8 mouse cellular contexts compared by ENCODE assay signal in the genomic region with DNA sequence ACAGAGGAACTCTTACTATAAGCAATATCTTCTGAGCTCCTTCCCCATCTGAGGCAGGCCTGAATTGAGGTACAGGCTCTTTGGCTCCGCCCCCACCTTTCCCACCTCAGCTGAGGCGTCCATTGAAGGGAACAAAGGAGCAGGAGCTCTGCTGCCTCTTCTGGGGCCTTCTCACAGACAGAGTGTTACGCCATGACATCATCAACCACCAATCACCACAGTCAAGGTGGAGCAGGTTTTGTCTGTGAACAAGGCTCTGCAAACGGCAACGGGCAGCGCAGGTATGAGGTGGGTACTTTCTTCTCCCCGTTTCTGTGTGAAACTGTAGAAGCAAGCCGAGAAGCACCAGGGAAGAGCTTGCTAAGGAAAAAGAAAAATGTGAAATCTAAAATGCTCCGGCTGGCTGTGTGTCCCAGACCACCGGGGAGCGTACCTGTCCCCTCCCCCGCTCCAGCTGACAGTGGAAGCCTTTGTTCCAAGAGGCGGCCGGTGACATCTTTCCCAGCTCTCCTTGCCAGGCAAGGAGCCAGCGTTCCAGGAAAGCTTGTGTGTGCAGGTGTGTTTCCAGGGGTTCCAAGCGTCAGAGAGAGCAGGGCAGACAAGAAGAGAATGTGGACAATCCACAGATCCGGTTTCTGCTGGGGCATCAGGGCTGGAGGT.
DNase-seq lines count a peak whose midpoint lies in the region; ATAC-seq lines count a peak whose summit lies in the region.

No protein-coding gene starts in this region.

- H3K4me1 ChIP-seq in heart, embryonic 11.5 days (ENCODE audit: control insufficient read depth, insufficient read depth, low read length): peaks cover 60% of the 10 kb centered on the region
- H3K4me1 ChIP-seq in liver, embryonic 12.5 days: peaks cover 83% of the 10 kb centered on the region

- WGBS in heart, embryonic 11.5 days (ENCODE audit: insufficient replicate concordance): 43% methylated on average over 17 of the region's 17 CpGs
- WGBS in liver, embryonic 12.5 days (ENCODE audit: insufficient replicate concordance): 80% methylated on average over 17 of the region's 17 CpGs

- no peaks in the 10 kb centered on the region for H3K36me3 ChIP-seq in heart, embryonic 11.5 days (ENCODE audit: control insufficient read depth, insufficient read depth, low read length)
- peaks cover 26% of the 10 kb centered on the region for H3K36me3 ChIP-seq in liver, embryonic 12.5 days
- H3K36me3 ChIP-seq in splenic B cell, adult 2 months (ENCODE audit: control insufficient read depth, insufficient read depth, low read length, poor library complexity, severe bottlenecking): no peaks in the 10 kb centered on the region

- H3K27ac ChIP-seq in heart, embryonic 11.5 days (ENCODE audit: low read depth, low read length): peak overlapping the region; percentile 41; the same call in 1 of the 2 replicates
- H3K27ac ChIP-seq in liver, embryonic 12.5 days: 0 out of 2 replicates have a peak overlapping the region, but pooled peaks have one; percentile 7

- peak overlapping the region; percentile 14 for H3K4me2 ChIP-seq in heart, embryonic 11.5 days
- H3K4me2 ChIP-seq in liver, embryonic 12.5 days: no peak overlapping the region

- peak overlapping the region; percentile 52 for H3K9ac ChIP-seq in heart, embryonic 11.5 days (ENCODE audit: low read depth, low read length)
- no peak overlapping the region for H3K9ac ChIP-seq in liver, embryonic 12.5 days

- no peaks in the 10 kb centered on the region for H3K27me3 ChIP-seq in heart, embryonic 11.5 days (ENCODE audit: control insufficient read depth, insufficient read depth, low read length)
- no peaks in the 10 kb centered on the region for H3K27me3 ChIP-seq in liver, embryonic 12.5 days (replicated peaks)
- H3K27me3 ChIP-seq in splenic B cell, adult 2 months (ENCODE audit: control insufficient read depth, insufficient read depth, low read length, poor library complexity, severe bottlenecking): no peaks in the 10 kb centered on the region

- ATAC-seq in heart, embryonic 11.5 days (replicated peaks; ENCODE audit: insufficient number of reproducible peaks, low FRiP score, low TSS enrichment): no peak
- ATAC-seq in liver, embryonic 12.5 days: no peak
- no peak for ATAC-seq in monocyte, adult 5-6 weeks (replicated peaks; ENCODE audit: insufficient number of reproducible peaks, low FRiP score, low TSS enrichment, poor library complexity, severe bottlenecking)

- H3K4me3 ChIP-seq in heart, embryonic 11.5 days (ENCODE audit: low read depth, low read length): no peak overlapping the region
- H3K4me3 ChIP-seq in liver, embryonic 12.5 days: no peak overlapping the region

- H3K9me3 ChIP-seq in heart, embryonic 11.5 days (replicated peaks; ENCODE audit: control insufficient read depth, low read length): no peaks in the 10 kb centered on the region
- H3K9me3 ChIP-seq in liver, embryonic 12.5 days (replicated peaks): no peaks in the 10 kb centered on the region

- intact Hi-C loops in heart, postnatal 36 days (cut with DNase I): loop anchor here (5.0 kb wide), 1 partner anchor 43 kb away; no protein-coding TSS in a partner anchor

- DNase-seq in heart, postnatal 36 days: no peak
- DNase-seq in cerebellum, adult 9-10 months: peak; percentile 57
- DNase-seq in induced T-regulatory cell, adult 2 months (ENCODE audit: low read depth): peak; percentile 18
- peak; percentile 50 for DNase-seq in splenic B cell, adult 2 months (ENCODE audit: low read depth, low spot score)
- DNase-seq in frontal cortex, postnatal 10 days (ENCODE audit: low spot score in 2 of 2): no peak

Comparison
In these comparisons a context has a peak if more than half of its experiments do, and no peak if none do; other contexts are left out.
1. DNase-seq: peak in cerebellum, adult 9-10 months (single experiment), induced T-regulatory cell, adult 2 months (single experiment) and splenic B cell, adult 2 months (single experiment); none in heart, postnatal 36 days (0 of 2) and frontal cortex, postnatal 10 days (0 of 2).